Mouse (Mus musculus) brain, embryonic 14.5 days (tissue): ENCODE measurements around the gene Apoa4.

ENCODE experiments used
- CTCF ChIP-seq: fragments of 200-500 bp; IDR thresholded peaks from 2 replicates; pipeline ENCODE4 v1.5.1; 2012; ENCODE audit warnings: inconsistent platforms, mild to moderate bottlenecking, moderate library complexity, borderline replicate concordance; ENCODE audit not compliant: insufficient read depth, insufficient read length; ENCODE audit errors: extremely low read depth
- POLR2A ChIP-seq: fragments of 200-500 bp; IDR thresholded peaks from 2 replicates; pipeline ENCODE4 v1.6.1; 2012; ENCODE audit warnings: mild to moderate bottlenecking, inconsistent platforms, borderline replicate concordance; ENCODE audit not compliant: poor library complexity, insufficient read depth, insufficient read length, severe bottlenecking; ENCODE audit errors: extremely low read depth

DNA sequence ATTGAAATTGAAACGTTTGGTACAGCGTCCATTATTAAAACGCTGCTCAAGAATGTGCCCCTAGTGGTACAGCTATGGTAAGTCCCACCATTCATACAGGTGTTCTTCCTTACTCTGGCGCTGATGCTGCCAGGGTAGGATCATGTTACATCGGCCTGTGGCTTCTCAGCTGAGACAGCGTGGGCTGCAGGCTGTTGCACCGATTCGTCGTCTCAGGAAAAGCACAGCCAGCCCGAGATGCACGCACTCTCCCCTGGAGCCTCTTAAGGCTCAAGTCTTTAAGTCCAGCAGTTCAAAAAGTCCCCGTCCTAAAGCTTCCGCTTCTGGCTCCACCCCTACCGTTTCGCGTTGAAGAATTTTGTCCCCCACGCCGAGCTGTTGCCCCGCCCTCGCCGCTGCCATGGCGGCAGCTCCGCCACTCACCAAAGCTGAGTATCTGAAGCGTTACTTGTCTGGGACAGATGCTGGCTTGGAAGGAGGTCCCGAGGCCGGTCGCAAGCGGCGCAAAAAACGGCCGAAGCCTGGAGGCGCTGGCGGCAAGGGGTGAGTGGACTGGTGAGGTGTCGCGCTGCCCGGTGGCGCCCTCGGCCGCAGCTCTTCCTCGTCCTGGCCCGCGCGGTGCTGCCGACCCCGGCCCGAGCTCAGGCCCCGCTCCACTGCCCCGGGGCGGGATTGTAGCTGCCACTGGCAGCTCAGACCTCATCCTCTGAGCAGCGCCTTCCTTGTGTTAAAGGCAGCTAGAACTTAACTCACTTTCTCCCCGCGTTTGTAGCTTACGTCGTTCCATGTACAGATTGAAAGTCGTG lies 42.3 kb downstream of the Apoa4 start, which contains the start of gene Bud13:
- TF ChIP-seq CTCF (peak; percentile 58; the same call in 1 of the 2 replicates), POLR2A (peak; percentile 74; the same call in 1 of the 2 replicates)
